Mouse (Mus musculus) megakaryocyte, embryonic 14.5 days (primary cell): Measurements from ENCODE around the gene D630036H23Rik. TPM values are rescaled to one million over a fixed set of nuclear protein-coding genes. Genes with fewer than 3 reads are reported as not detected.

Source experiments
- H3K27me3 ChIP-seq: replicated peaks from 2 replicates; pipeline ENCODE3; 2012; ENCODE audit warnings: inconsistent platforms
- H3K36me3 ChIP-seq: replicated peaks from 2 replicates; pipeline ENCODE3; 2012; ENCODE audit warnings: low read length, inconsistent platforms, mixed read lengths
- H3K4me1 ChIP-seq: 2 replicates; pipeline ENCODE4 v1.6.1; 2012; ENCODE audit warnings: inconsistent platforms
- H3K4me3 ChIP-seq: replicated peaks from 2 replicates; pipeline ENCODE3; 2012; ENCODE audit warnings: moderate library complexity, mild to moderate bottlenecking, inconsistent platforms
- H3K9me3 ChIP-seq: 2 replicates; pipeline ENCODE4 v1.6.1; 2012; ENCODE audit warnings: inconsistent platforms
- FLI1 ChIP-seq: IDR thresholded peaks from 2 replicates; pipeline ENCODE4 v1.6.1; 2012; ENCODE audit warnings: low read length, inconsistent platforms, mixed read lengths
- GATA1 ChIP-seq: IDR thresholded peaks from 3 replicates; pipeline ENCODE4 v1.6.1; 2012; ENCODE audit warnings: mixed read lengths, low read length, inconsistent platforms, borderline replicate concordance
- polyA plus RNA-seq: library from polyadenylated mRNA; stranded (reverse); fragments of >175 nt; gene quantifications from 2 replicates; pipeline ENCODE4 v1.2.3, GENCODE M21; 2012; ENCODE audit warnings: low replicate concordance; ENCODE audit not compliant: insufficient read depth

D630036H23Rik gene
- polyA plus RNA-seq, 1 experiment: 0.29 TPM

GRCm38 (mm10) chr12:36373237-36373998 is 8.6 kb downstream of the D630036H23Rik start:
- Histone ChIP-seq H3K9me3 (peaks cover 18% of the 10 kb centered on the region; the same call in 1 of the 2 replicates), H3K36me3 (no peaks in the 10 kb centered on the region), H3K4me3 (no peak overlapping the region), H3K4me1 (no peaks in the 10 kb centered on the region), H3K27me3 (no peaks in the 10 kb centered on the region)
- no peak for TF ChIP-seq FLI1
- TF ChIP-seq GATA1: no peak

- Histone ChIP-seq H3K9me3 (peaks cover 15% of the 10 kb centered on the region; the same call in 1 of the 2 replicates), H3K4me1 (no peaks in the 10 kb centered on the region), H3K4me3 (no peak overlapping the region), H3K27me3 (no peaks in the 10 kb centered on the region), H3K36me3 (no peaks in the 10 kb centered on the region)
- no peak for TF ChIP-seq FLI1
- no peak for TF ChIP-seq GATA1
Observed at GRCm38 (mm10) chr12:36364013-36364412, 18.0 kb downstream of the D630036H23Rik start.

GRCm38 (mm10) chr12:36360693-36361092 is 21.3 kb downstream of the D630036H23Rik start:
- no peaks in the 10 kb centered on the region for H3K36me3 ChIP-seq
- no peak overlapping the region for H3K4me3 ChIP-seq
- no peaks in the 10 kb centered on the region for H3K27me3 ChIP-seq
- peaks cover 15% of the 10 kb centered on the region; the same call in 1 of the 2 replicates for H3K9me3 ChIP-seq
- no peak for TF ChIP-seq GATA1
- H3K4me1 ChIP-seq: no peaks in the 10 kb centered on the region

- no peaks in the 10 kb centered on the region for H3K36me3 ChIP-seq
- no peaks in the 10 kb centered on the region for H3K27me3 ChIP-seq
- TF ChIP-seq GATA1 (no peak), FLI1 (no peak)
- peaks cover 15% of the 10 kb centered on the region; the same call in 1 of the 2 replicates for H3K9me3 ChIP-seq
- no peaks in the 10 kb centered on the region for H3K4me1 ChIP-seq
- no peak overlapping the region for H3K4me3 ChIP-seq
Observed at GRCm38 (mm10) chr12:36360064-36360463, 21.9 kb downstream of the D630036H23Rik start.

GRCm38 (mm10) chr12:36344131-36344530 is 37.9 kb downstream of the D630036H23Rik start:
- no peak for TF ChIP-seq FLI1
- TF ChIP-seq GATA1: no peak
- H3K36me3 ChIP-seq: no peaks in the 10 kb centered on the region
- H3K4me1 ChIP-seq: no peaks in the 10 kb centered on the region
- peaks cover 5% of the 10 kb centered on the region; the same call in 1 of the 2 replicates for H3K9me3 ChIP-seq
- H3K4me3 ChIP-seq: no peak overlapping the region
- H3K27me3 ChIP-seq: no peaks in the 10 kb centered on the region

GRCm38 (mm10) chr12:36333837-36334281 is 48.1 kb downstream of the D630036H23Rik start:
- H3K27me3 ChIP-seq: no peaks in the 10 kb centered on the region
- H3K36me3 ChIP-seq: no peaks in the 10 kb centered on the region
- peaks cover 14% of the 10 kb centered on the region for H3K9me3 ChIP-seq
- TF ChIP-seq GATA1 (no peak), FLI1 (no peak)
- no peaks in the 10 kb centered on the region for H3K4me1 ChIP-seq
- H3K4me3 ChIP-seq: peak overlapping the region; percentile 51

GRCm38 (mm10) chr12:36332676-36333075 is 49.3 kb downstream of the D630036H23Rik start:
- Histone ChIP-seq H3K27me3 (no peaks in the 10 kb centered on the region), H3K9me3 (peaks cover 14% of the 10 kb centered on the region), H3K4me1 (no peaks in the 10 kb centered on the region), H3K36me3 (no peaks in the 10 kb centered on the region), H3K4me3 (no peak overlapping the region)
- TF ChIP-seq GATA1 (no peak), FLI1 (no peak)

Other genes starting within 250 kb of the D630036H23Rik start
- gene Ankmy2, start 225.1 kb downstream of the D630036H23Rik start, polyA plus RNA-seq: 3.7 TPM in 1 of 2 replicates, not detected in the other
- gene Bzw2, start 224.1 kb downstream of the D630036H23Rik start, polyA plus RNA-seq: 1.5 and 10.3 TPM in 2 replicates
- not detected in 2 replicates for gene Lrrc72, start 128.8 kb downstream of the D630036H23Rik start, polyA plus RNA-seq
- gene Sostdc1, start 68.0 kb downstream of the D630036H23Rik start, polyA plus RNA-seq: not detected in 2 replicates
- 0.37 TPM in 1 of 2 replicates, not detected in the other for gene Ispd, start 731 bp downstream of the D630036H23Rik start, polyA plus RNA-seq